Mouse (Mus musculus) right cerebral cortex, adult 2 months (tissue): Measurements from ENCODE around the gene Bcas2.

ENCODE experiments used
- DNase-seq, 2 experiments: peaks; one replicate each; pipeline ENCODE4 v3.0.0; 2021 to 2022; ENCODE audit warnings: low spot score in 2 of 2

Gene Bcas2

DNA sequence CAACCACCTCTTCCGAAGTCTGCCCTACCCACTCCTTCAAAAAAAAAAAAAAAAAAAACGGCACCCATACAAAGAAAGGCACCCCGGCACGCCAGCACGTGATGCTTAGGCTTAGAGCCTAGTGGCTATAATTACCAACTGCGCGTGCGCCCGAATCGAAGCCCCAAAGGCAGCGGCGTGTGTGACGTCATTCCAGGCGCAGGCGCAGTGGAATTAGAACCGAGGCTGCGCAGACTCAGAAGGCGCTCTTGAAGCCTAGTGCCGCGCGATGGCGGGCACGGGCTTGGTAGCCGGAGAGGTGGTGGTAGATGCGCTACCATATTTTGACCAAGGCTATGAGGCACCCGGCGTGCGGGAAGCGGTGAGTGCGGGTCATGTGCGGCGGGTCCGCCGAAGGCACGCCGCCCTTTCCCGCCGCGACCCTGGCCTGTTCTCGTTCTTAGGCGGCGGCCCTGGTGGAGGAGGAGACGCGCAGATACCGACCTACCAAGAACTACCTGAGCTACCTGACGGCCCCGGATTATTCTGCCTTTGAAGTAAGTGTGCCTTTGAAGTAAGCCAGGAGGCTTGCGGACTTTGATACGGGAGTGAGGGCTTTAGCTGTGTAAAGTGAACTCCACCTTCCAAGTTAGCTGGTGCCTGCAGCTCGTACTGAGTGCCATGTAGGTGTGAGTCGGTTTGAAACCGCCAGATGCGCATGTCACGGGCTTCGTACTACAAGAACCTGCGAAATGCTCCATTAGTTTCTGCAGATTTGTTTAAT, at the start of gene Bcas2:
TSS of gene Bcas2 (plus strand) at position 151 of the 763 bp plus-strand sequence.
- peak; percentile 99 to 100 for DNase-seq

- no peak for DNase-seq
Observed at GRCm38 (mm10) chr3:103123636-103124035, 47.8 kb upstream of the Bcas2 start.

DNA sequence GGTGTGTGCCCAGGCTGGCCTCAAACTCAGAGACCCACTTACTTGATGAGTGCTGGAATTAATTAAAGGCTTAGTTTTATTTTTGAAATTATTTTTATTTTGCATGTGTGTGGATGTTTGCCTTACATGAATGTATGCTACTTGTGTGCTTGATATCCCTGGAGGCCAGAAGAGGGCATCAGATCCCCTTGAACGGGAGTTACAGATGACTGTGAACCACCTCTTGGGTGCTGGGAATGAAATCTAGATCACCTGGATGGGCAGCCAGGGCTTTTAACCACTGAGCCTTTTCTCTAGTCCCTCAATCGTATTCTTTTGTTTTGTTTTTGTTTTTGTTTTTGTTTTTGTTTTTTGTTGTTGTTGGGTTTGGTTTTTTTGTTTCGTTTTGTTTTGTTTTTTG, 45.3 kb upstream of the Bcas2 start:
- DNase-seq, result no peak

DNA sequence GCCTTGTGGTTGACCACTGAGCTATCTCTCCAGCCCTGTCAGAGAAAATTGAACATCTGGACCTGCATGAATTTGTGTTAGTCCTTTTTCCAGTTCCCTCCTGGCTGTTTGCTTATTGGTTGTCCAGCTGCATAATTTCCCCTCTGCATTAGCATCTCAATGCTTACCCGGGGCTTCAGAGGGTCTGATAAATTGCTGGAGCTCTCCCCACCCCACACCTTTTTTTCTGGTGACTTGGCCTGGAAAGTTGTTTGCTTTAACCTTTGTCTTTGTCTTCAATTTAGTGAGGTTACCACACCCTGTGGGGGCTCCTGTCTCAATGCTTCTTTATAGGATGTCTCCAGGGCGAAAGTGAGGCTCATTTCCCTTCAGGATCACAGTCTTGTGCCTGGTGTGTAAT, 44.3 kb upstream of the Bcas2 start:
- DNase-seq, result no peak

GRCm38 (mm10) chr3:103127721-103128120, 43.7 kb upstream of the Bcas2 start:
- no peak for DNase-seq

DNA sequence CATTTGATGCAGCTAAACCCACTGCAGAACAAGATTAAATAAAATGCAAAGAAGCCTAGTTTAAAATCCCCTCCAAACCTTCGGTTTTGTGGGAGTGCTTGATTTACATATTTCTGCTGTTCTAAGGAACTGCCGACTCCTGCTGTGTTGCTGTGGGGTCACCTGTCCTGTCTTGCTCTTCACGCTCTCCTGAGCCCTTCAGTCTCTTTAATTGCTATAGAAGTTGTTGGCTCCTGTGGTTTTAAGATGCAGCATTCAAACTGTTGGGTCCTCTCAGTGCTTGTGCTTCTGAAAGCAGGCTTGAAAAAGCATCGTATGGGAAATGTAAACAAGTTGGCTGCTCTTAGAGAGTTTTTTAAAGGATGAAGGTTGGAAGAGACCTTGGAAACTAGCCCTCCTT, 43.2 kb upstream of the Bcas2 start:
- DNase-seq, result no peak

GRCm38 (mm10) chr3:103129367-103130159, 41.9 kb upstream of the Bcas2 start:
- DNase-seq, result no peak

GRCm38 (mm10) chr3:103130236-103130751, 41.2 kb upstream of the Bcas2 start:
- no peak for DNase-seq

DNA sequence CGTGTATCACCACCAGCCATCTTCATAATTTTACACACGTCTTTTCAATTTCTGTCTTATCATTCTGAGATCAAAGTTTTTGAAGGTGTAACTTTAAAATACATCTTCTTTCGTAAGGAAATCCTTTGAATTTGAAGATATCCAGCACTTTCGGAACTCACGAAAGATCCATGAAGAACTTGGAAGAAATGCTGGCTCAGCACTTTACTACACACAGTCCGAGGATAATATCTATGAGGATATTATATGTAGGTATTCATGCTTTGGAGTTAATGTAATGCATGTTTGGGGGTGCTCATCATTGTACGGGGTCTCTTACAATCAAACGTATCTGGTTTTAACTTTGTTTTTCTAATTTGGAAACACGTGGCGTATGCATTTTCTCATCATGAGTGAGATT, 38.4 kb upstream of the Bcas2 start:
- DNase-seq, result no peak

DNA sequence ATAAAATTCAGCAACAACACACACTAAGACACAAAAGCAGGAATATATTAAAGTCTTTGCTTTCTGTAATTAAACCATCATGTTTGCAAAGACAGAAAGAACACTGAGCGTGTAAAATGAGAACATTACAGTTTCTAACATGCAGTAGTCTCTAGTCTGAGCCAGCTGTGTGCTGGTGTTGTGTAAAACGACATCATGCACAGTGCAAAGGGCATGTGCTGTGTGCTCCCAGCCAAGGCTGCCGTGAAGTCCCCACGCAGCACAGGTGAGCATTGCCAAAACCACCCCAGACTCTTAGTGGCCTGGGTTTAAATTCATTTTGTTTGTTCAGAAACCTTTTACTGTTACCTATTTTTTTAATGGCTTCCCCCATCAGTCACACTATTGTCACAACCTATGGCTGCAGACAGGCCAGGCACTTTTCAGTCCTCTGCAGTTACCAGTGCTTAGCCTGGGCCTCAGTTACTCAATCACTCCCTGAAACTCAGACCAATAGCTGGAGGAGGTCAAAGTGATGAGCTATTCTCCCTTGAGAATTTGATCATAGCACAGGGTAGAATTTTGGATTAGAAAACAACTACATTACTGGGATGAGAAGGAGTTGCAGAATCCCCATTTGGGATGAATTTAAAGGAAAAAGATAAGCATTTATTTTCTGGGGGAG, 34.9 kb upstream of the Bcas2 start:
- DNase-seq, result no peak

GRCm38 (mm10) chr3:103139047-103139446, 32.4 kb upstream of the Bcas2 start:
- no peak for DNase-seq

DNA sequence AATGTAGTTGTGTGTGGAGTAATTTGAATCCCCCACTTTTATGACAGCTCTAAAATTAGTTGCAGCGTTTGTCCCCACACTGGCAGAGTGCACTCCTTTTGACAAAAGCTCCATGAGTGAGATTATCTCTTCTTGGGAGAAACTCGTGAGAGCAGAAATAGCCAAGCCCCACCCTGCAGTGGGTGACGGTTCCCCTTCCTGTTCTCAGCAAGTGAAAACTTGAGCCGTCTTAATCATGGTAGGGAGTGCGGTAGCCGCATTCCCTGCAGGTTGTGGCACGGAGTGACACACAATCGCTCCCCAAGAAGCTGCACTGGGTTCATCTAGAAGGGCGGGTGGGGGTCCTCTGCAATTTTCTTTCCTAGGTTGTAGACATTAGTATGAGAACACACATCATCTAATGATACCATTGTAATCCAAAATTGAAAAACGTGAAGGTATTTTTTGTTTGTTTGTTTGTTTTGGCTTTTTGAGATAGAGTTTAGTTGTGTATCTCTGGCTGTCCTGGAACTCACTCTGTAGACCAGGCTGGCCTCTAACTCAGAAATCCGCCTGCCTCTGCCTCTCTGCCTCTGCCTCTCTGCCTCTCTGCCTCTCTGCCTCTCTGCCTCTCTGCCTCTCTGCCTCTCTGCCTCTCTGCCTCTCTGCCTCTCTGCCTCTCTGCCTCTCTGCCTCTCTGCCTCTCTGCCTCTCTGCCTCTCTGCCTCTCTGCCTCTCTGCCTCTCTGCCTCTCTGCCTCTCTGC, 31.2 kb upstream of the Bcas2 start:
- DNase-seq, result peak in 1 of 2 experiments; percentile 8

DNA sequence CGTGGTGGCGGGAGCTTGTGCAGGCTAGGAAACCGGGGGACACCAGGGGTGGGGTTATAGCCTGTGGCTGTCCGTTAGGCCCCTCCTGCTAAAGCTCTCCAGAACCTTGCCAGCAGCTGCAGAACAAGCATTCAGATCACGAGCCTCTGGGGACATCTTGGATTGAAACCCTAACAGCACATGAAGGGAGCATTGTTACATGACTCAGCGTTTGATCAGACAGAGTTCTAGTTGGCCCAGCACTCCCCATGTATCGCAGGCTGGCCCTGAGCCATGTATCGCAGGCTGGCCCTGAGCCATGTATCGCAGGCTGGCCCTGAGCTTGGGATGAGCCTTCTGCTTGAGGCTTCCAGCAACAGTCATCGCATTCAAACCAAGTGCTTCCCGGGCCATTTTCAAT, 30.2 kb upstream of the Bcas2 start:
- no peak for DNase-seq

DNA sequence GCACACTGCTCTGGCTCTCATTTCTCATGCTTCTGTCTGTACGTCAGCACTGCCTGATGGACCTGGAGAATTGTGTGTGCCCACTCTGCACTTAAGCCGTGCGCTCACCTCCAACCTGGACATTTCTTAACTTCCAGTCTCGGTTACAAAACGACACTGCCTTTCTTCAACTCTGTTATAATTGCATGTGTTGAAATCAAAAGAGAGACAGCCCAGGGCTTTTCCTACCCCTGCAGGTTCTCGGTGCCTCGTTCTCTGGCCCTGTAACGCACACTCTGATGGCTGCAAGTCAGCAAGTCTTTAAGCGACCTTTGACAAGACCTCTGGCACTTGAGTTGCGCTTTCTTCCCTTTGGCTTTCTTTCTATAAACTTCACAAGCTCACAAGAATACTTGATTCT, 29.1 kb upstream of the Bcas2 start:
- DNase-seq, result no peak

DNA sequence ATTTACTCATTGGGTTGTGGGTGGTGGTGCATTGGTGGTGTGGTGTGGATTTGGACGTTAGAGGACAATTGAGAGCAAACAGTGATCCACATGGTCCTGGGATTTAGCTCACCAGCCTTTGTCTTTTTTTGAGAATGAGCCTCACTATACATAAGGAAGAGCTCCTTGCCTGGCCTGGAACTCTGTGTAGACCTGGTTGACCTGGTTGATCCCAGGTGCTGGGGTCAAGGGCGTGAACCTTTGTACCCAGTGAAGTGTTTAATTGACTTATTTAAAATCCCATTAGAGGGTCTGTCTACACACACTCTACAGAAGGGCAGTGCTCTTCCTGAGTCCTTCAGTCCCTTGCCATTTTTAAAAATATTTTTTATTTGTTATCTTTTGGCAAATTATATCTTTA, 26.1 kb upstream of the Bcas2 start:
- DNase-seq, result no peak

- DNase-seq, result no peak
Observed at GRCm38 (mm10) chr3:103145791-103146190, 25.7 kb upstream of the Bcas2 start.

DNA sequence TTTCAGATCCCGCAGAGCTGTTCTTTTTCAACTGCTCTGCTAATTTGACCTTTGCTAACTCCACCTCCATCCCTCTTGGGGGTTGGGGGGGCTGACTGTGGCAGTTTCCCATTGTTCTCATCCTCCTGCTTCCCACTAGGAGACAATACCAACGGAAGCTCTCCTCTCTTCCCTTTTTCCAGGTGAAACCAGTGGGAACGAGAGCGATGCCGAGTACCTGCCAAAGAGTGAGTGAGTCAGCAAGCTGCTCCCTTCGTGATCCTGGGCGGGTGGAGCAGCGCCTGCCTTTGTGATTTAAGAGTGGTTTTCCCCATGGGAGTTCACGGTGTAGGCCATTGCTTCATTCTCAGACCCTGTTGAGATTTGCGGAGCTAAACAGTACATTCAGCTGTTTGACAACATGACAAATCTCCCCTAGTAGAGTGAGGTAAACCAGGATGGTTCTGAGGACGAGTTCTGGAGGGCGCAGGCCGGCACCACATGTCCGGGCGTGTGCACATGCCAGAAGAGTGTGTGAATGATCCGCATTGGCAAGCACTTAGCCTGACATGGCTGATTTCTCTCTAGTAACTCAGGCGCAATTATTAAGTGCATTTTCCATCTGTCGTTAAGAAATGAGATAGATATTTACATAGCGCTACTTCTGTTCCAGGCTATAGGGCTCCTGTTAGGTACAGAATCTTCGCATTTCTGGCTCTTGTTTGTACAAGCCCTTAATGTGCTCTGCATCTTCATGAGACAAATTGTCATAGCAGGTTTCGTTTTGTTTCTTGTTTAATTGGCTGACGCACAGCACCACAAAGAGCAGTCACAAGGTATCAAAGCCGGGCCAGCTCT, 24.9 kb upstream of the Bcas2 start:
- DNase-seq, result no peak

GRCm38 (mm10) chr3:103147775-103148174, 23.7 kb upstream of the Bcas2 start:
- no peak for DNase-seq

DNA sequence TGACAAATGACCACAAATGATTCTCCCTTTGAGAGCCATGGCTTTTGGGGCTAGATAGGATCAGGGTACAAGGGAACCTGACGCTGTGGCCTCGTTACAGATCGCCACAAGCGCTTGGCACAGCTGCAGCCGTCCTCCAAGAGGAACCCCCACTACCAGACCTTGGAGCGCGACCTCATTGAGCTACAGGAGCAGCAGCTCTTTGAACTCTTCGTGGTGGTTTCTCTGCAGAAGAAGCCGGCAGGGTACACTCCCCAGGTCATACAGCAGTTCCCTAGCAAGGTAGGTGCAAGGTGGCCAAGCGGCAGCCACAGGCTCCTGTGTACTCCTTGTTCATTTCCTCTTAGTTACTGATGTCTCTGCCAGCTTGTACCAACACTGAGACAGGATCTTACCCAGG, 22.5 kb upstream of the Bcas2 start:
- DNase-seq, result no peak

DNA sequence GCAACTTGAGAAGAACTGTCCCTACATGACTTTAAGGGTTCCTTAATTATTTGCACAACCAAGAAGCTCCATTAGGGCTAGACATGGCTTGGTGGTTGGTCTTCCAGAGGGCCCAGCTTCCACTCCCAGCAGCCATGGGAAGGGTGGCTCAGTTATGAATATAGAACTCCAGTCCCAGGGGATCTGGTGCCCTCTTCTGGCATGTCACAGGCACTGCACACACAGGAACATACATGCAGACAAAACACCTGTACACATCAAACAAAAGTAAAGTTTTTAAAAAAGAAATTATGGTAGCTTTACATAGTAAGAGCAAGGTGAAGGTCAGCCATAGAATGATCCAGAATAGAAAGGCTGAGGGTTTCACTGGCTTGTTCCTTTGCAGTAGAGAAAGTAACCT, 17.7 kb upstream of the Bcas2 start:
- DNase-seq, result no peak
